Mouse (Mus musculus) heart, adult 2 months (tissue): ENCODE results near the gene 2210011C24Rik. TPM values are rescaled to one million over a fixed set of nuclear protein-coding genes. Genes with fewer than 3 reads are reported as not detected.

Experiments
- DNase-seq, 2 experiments: peaks; one replicate each; pipeline ENCODE4 v3.0.0; 2021
- H3K27ac ChIP-seq: fragments of 200-600 bp; 2 replicates; pipeline ENCODE4 v1.8.1; 2022
- H3K27me3 ChIP-seq: fragments of 200-500 bp; 2 replicates; pipeline ENCODE4 v1.6.1; 2012; ENCODE audit warnings: mild to moderate bottlenecking, low read length, inconsistent platforms, mixed read lengths; ENCODE audit not compliant: control insufficient read depth, insufficient read depth
- H3K36me3 ChIP-seq: fragments of 200-500 bp; 2 replicates; pipeline ENCODE4 v1.6.1; 2012; ENCODE audit warnings: low read length, inconsistent platforms; ENCODE audit not compliant: control insufficient read depth, insufficient read depth
- H3K4me1 ChIP-seq: fragments of 200-500 bp; 2 replicates; pipeline ENCODE4 v1.6.1; 2011; ENCODE audit warnings: low read length; ENCODE audit not compliant: control insufficient read depth, insufficient read depth
- H3K4me3 ChIP-seq: fragments of 200-600 bp; 2 replicates; pipeline ENCODE4 v1.8.1; 2022
- H3K79me2 ChIP-seq: fragments of 200-500 bp; replicated peaks from 2 replicates; pipeline ENCODE4 v1.6.1; 2012; ENCODE audit warnings: mild to moderate bottlenecking, inconsistent platforms, low read length, moderate library complexity, mixed read lengths; ENCODE audit not compliant: control insufficient read depth, insufficient read depth
- H3K9ac ChIP-seq: fragments of 200-500 bp; 2 replicates; pipeline ENCODE4 v1.6.1; 2012; ENCODE audit warnings: low read depth, mild to moderate bottlenecking, control low read depth, inconsistent platforms, low read length, mixed read lengths
- CTCF ChIP-seq: fragments of 200-600 bp; IDR thresholded peaks from 2 replicates; pipeline ENCODE4 v1.8.1; 2022; ENCODE audit warnings: antibody characterized with exemption, mild to moderate bottlenecking, moderate library complexity
- EP300 ChIP-seq: fragments of 200-500 bp; IDR thresholded peaks from 2 replicates; pipeline ENCODE4 v1.6.1; 2011; ENCODE audit warnings: low read depth, low read length, control low read depth; ENCODE audit not compliant: insufficient read depth
- POLR2A ChIP-seq: fragments of 200-500 bp; IDR thresholded peaks from 2 replicates; pipeline ENCODE4 v1.6.1; 2011; ENCODE audit warnings: mild to moderate bottlenecking, low read depth, low read length, control low read depth; ENCODE audit not compliant: insufficient read depth
- WGBS: fragments of 180-500 bp; shearing (Covaris S2); methylation state at CpG from one replicate; pipeline ENCODE4 v1.1.7; 2018; 5-methylcytosine and 5-hydroxymethylcytosine counted together
- intact Hi-C: fragments of 180-260 bp; cut with DNase I; formaldehyde crosslinking; loops from one replicate; pipeline ENCODE4 v1.15.1; 2025
- microRNA-seq, 2 experiments: library from miRNA; unstranded; fragments of <30 nt; microRNA quantifications; one replicate each; pipeline ENCODE4 v1.2.0; 2021
- polyA plus RNA-seq: library from polyadenylated mRNA; depleted of rRNA; stranded (reverse); fragments of >200 nt; gene quantifications from 2 replicates; pipeline ENCODE4 v1.2.3, GENCODE M21; 2012; rRNA removed
- total RNA-seq, 2 experiments: library from RNA; stranded (reverse); gene quantifications; 2 replicates each; pipeline ENCODE4 v1.2.3; 2021

Gene 2210011C24Rik
- total and polyA plus RNA-seq, 3 experiments: 1.2 to 3.7 (median 2.2) TPM

DNA sequence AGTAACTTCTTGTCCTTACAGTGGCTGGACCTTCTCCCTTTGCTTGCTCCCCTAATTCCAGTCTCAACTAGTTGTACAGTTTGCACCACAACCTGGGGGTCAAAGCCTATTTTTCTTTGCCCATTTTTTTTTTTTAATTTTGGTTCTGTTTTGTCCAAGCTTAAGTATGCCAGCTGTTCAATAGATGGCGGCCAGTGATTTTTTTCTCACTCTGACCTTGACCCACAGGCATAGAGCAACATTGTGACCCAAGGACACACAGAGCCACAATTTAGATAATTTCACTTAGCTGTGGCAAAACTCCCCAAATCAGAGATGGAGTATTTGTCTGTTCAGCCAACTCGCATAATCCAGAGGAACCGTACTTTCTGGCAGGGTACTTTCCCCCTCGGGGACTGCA, 40.9 kb downstream of the 2210011C24Rik start:
- H3K4me1 ChIP-seq: peaks cover 2% of the 10 kb centered on the region
- intact Hi-C loops: no loop called here
- TF ChIP-seq POLR2A (no peak), EP300 (no peak), CTCF (no peak)
- no peak for DNase-seq
- no peaks in the 10 kb centered on the region for H3K27me3 ChIP-seq
- H3K27ac ChIP-seq: no peak overlapping the region
- H3K36me3 ChIP-seq: no peaks in the 10 kb centered on the region
- peaks cover 6% of the 10 kb centered on the region; the same call in 1 of the 2 replicates for H3K79me2 ChIP-seq
- H3K4me3 ChIP-seq: no peak overlapping the region
- H3K9ac ChIP-seq: no peak overlapping the region
- WGBS: 82% methylated on average over 4 of the region's 4 CpGs

DNA sequence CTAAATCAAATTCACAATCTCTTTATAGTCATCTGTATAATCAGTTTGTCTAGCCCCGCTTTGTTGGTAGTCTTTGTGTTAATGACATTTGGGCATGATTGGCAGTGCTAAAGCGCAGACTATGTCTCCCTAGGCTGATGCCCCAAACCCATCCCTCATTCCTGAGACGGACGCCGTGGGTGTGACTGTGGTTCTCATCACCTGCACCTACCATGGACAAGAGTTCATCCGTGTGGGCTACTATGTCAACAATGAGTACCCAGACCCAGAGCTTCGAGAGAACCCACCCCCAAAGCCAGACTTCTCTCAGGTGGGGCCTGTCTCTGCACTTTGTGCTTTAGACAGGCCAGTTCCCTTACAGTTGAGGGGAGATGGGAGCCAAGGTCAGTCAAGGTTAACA, 44.3 kb downstream of the 2210011C24Rik start:
- 91% methylated on average over 7 of the region's 7 CpGs for WGBS

DNA sequence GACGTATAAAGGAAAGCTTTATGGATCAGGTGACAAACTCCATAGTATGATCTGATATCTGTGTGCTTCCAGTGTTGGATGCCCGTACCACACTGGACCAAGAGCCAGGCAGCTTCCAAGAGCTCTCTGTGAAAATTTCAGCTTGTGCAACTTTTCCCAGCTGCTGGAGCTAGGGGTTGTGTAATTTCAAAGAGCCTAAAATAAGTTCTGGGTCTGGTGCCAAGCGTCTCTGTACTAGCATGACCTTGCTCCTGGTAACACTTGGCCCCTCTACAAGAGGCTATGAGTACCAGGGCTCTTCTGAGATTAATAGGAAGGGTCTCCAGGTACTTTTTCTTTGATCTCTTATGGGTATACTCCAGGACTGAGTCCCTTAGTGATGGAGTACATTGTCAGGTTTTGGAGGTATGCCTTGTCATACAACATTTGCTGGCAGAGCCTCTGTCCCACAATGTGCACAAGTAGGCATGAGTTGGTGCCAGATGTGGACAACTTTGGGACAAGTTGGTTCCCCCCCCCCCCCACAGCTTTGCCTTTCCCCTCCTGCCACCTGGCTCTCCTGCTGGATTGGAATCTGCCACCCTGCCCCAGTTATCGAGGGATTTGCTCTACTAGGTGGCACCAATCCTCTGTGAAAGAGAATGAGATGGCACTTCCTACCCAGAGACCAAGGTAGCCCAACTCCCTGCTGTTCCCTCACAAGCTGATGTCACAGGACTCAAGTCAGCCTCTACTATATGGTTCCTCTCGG, 47.8 kb downstream of the 2210011C24Rik start:
- peaks cover 3% of the 10 kb centered on the region for H3K4me1 ChIP-seq
- H3K79me2 ChIP-seq: no peaks in the 10 kb centered on the region
- 54% methylated on average over 5 of the region's 5 CpGs for WGBS
- DNase-seq: peak in 1 of 2 experiments; percentile 73
- H3K27ac ChIP-seq: peak overlapping the region; percentile 72
- intact Hi-C loops: no loop called here
- no peak for TF ChIP-seq POLR2A
- TF ChIP-seq EP300: peak; percentile 61; the same call in 1 of the 2 replicates
- no peaks in the 10 kb centered on the region; the same call in 1 of the 2 replicates for H3K36me3 ChIP-seq
- H3K27me3 ChIP-seq: no peaks in the 10 kb centered on the region
- no peak overlapping the region for H3K9ac ChIP-seq
- H3K4me3 ChIP-seq: no peak overlapping the region

More for the DNA sequence above, 44.3 kb downstream of the 2210011C24Rik start:
- TF ChIP-seq CTCF (no peak), EP300 (no peak), POLR2A (no peak)
- Histone ChIP-seq H3K4me3 (no peak overlapping the region), H3K27me3 (no peaks in the 10 kb centered on the region), H3K36me3 (no peaks in the 10 kb centered on the region; the same call in 1 of the 2 replicates), H3K27ac (no peak overlapping the region), H3K9ac (no peak overlapping the region), H3K4me1 (peaks cover 5% of the 10 kb centered on the region), H3K79me2 (no peaks in the 10 kb centered on the region)
- DNase-seq: no peak
- intact Hi-C loops: no loop called here

Small RNAs within 50 kb of the gene (microRNA-seq; reads per million reads assigned to microRNA genes)
- gene Mir1199: 6.7 to 7.0 reads per million in 2 experiments
- 3.9 to 5.4 reads per million in 2 experiments for gene Mir8111

Other genes with a start within 250 kb of the 2210011C24Rik start
- 10 to 100 TPM; 11.3 to 12.9 TPM for gene Adgrl1, start 112.1 kb downstream of the 2210011C24Rik start, total RNA-seq
- 33.8 and 45.8 TPM in 2 replicates for gene Adgrl1, start 112.1 kb downstream of the 2210011C24Rik start, polyA plus RNA-seq
- gene Gm10644, start 57.0 kb downstream of the 2210011C24Rik start, total RNA-seq: 1 to 10 TPM; 1.3 to 1.7 TPM
- gene Gm10644, start 57.0 kb downstream of the 2210011C24Rik start, polyA plus RNA-seq: 1.9 and 2.8 TPM in 2 replicates
- 1 to 10 TPM; 1.7 to 1.8 TPM for gene Asf1b, start 56.7 kb downstream of the 2210011C24Rik start, total RNA-seq
- 2.2 and 3.7 TPM in 2 replicates for gene Asf1b, start 56.7 kb downstream of the 2210011C24Rik start, polyA plus RNA-seq
- 100 to 1,000 TPM; 306 to 331 TPM for gene Prkaca, start 39.2 kb downstream of the 2210011C24Rik start, total RNA-seq
- 239 and 333 TPM in 2 replicates for gene Prkaca, start 39.2 kb downstream of the 2210011C24Rik start, polyA plus RNA-seq
- gene Samd1, start 14.5 kb downstream of the 2210011C24Rik start, total RNA-seq: 10 to 100 TPM; 21.6 to 29.9 TPM
- gene Samd1, start 14.5 kb downstream of the 2210011C24Rik start, polyA plus RNA-seq: 29.7 and 32.1 TPM in 2 replicates
- under 1 TPM in 1 of 2 experiments, not detected in 1; 0.26 TPM for gene 1700067K01Rik, start 10.7 kb downstream of the 2210011C24Rik start, total RNA-seq
- gene 1700067K01Rik, start 10.7 kb downstream of the 2210011C24Rik start, polyA plus RNA-seq: 0.16 and 0.50 TPM in 2 replicates
- gene Palm3, start 9.3 kb upstream of the 2210011C24Rik start, total RNA-seq: under 1 TPM; 0.20 to 0.26 TPM
- gene Palm3, start 9.3 kb upstream of the 2210011C24Rik start, polyA plus RNA-seq: 0.21 TPM in 1 of 2 replicates, not detected in the other
- gene Il27ra, start 30.4 kb upstream of the 2210011C24Rik start, total RNA-seq: 1 to 10 TPM; 3.2 to 3.7 TPM
- gene Il27ra, start 30.4 kb upstream of the 2210011C24Rik start, polyA plus RNA-seq: 4.1 and 4.6 TPM in 2 replicates
- not detected for gene Rln3, start 32.8 kb upstream of the 2210011C24Rik start, total RNA-seq
- gene Rln3, start 32.8 kb upstream of the 2210011C24Rik start, polyA plus RNA-seq: not detected in 2 replicates
- 1 to 10 TPM; 3.6 to 4.8 TPM for gene Gm10643, start 53.0 kb upstream of the 2210011C24Rik start, total RNA-seq
- 1.7 and 2.1 TPM in 2 replicates for gene Gm10643, start 53.0 kb upstream of the 2210011C24Rik start, polyA plus RNA-seq
- 1 to 10 TPM; 8.8 to 9.5 TPM for gene Rfx1, start 54.7 kb upstream of the 2210011C24Rik start, total RNA-seq
- 9.5 and 11.0 TPM in 2 replicates for gene Rfx1, start 54.7 kb upstream of the 2210011C24Rik start, polyA plus RNA-seq
- 1 to 10 TPM; 5.9 to 7.6 TPM for gene Dcaf15, start 92.6 kb upstream of the 2210011C24Rik start, total RNA-seq
- 17.0 and 18.4 TPM in 2 replicates for gene Dcaf15, start 92.6 kb upstream of the 2210011C24Rik start, polyA plus RNA-seq
- gene Podnl1, start 113.8 kb upstream of the 2210011C24Rik start, total RNA-seq: not detected
- 0.20 and 0.23 TPM in 2 replicates for gene Podnl1, start 113.8 kb upstream of the 2210011C24Rik start, polyA plus RNA-seq
- gene Cc2d1a, start 135.8 kb upstream of the 2210011C24Rik start, total RNA-seq: 10 to 100 TPM; 10.6 to 11.9 TPM
- gene Cc2d1a, start 135.8 kb upstream of the 2210011C24Rik start, polyA plus RNA-seq: 10.2 and 11.2 TPM in 2 replicates
- under 1 TPM; 0.26 to 0.30 TPM for gene 4930432K21Rik, start 135.9 kb upstream of the 2210011C24Rik start, total RNA-seq
- 0.29 and 0.55 TPM in 2 replicates for gene 4930432K21Rik, start 135.9 kb upstream of the 2210011C24Rik start, polyA plus RNA-seq
- gene Nanos3, start 173.0 kb upstream of the 2210011C24Rik start, total RNA-seq: 1 to 10 TPM in 1 of 2 experiments, not detected in 1; 1.9 TPM
- gene Nanos3, start 173.0 kb upstream of the 2210011C24Rik start, polyA plus RNA-seq: 0.61 TPM in 1 of 2 replicates, not detected in the other
- gene Zswim4, start 224.9 kb upstream of the 2210011C24Rik start, total RNA-seq: 1 to 10 TPM; 6.8 to 8.2 TPM
- 7.6 and 10.4 TPM in 2 replicates for gene Zswim4, start 224.9 kb upstream of the 2210011C24Rik start, polyA plus RNA-seq
- 100 to 1,000 TPM; 206 to 249 TPM for gene D8Ertd738e, start 237.5 kb upstream of the 2210011C24Rik start, total RNA-seq
- 144 and 158 TPM in 2 replicates for gene D8Ertd738e, start 237.5 kb upstream of the 2210011C24Rik start, polyA plus RNA-seq
- 10 to 100 TPM; 10.8 to 12.0 TPM for gene Mri1, start 245.2 kb upstream of the 2210011C24Rik start, total RNA-seq
- 13.6 and 20.8 TPM in 2 replicates for gene Mri1, start 245.2 kb upstream of the 2210011C24Rik start, polyA plus RNA-seq